Mouse (Mus musculus) liver, embryonic 12.5 days (tissue): ENCODE measurements around the gene Etaa1. TPM values are rescaled to one million over a fixed set of nuclear protein-coding genes. Genes with fewer than 3 reads are reported as not detected.
"Not testable (repeated sequence)": the region's sequence is repeated elsewhere in the genome, so short reads cannot be mapped to it uniquely, and the experiment has no call there.

Experiments used
- ATAC-seq: fragments of 200-750 bp; cut with Nextera tagmentation; 2 replicates; pipeline ENCODE4 v1.8.0; 2017; ENCODE audit warnings: moderate number of reproducible peaks, mild to moderate bottlenecking, moderate library complexity
- H3K27ac ChIP-seq: fragments of 300-500 bp; sonication (generic); 2 replicates; pipeline ENCODE4 v1.5.1; 2016; ENCODE audit warnings: mild to moderate bottlenecking
- H3K27me3 ChIP-seq: fragments of 300-500 bp; sonication (generic); replicated peaks from 2 replicates; pipeline ENCODE4 v1.6.1; 2016; ENCODE audit warnings: mild to moderate bottlenecking, moderate library complexity
- H3K36me3 ChIP-seq: fragments of 300-500 bp; sonication (generic); 2 replicates; pipeline ENCODE4 v1.6.1; 2016; ENCODE audit warnings: mild to moderate bottlenecking, moderate library complexity
- H3K4me1 ChIP-seq: fragments of 300-500 bp; sonication (generic); 2 replicates; pipeline ENCODE4 v1.6.1; 2016
- H3K4me2 ChIP-seq: fragments of 300-500 bp; sonication (generic); 2 replicates; pipeline ENCODE4 v1.6.1; 2016; ENCODE audit warnings: mild to moderate bottlenecking, moderate library complexity
- H3K4me3 ChIP-seq: fragments of 300-500 bp; sonication (generic); 2 replicates; pipeline ENCODE4 v1.5.1; 2016; ENCODE audit warnings: mild to moderate bottlenecking, moderate library complexity
- H3K9ac ChIP-seq: fragments of 300-500 bp; sonication (generic); 2 replicates; pipeline ENCODE4 v1.6.1; 2016; ENCODE audit warnings: mild to moderate bottlenecking, moderate library complexity
- H3K9me3 ChIP-seq: fragments of 300-500 bp; sonication (generic); replicated peaks from 2 replicates; pipeline ENCODE4 v1.6.1; 2016; ENCODE audit warnings: mild to moderate bottlenecking, moderate library complexity
- whole genome bisulfite sequencing: fragments of 180-500 bp; shearing (Covaris S2); methylation state at CpG from one replicate; pipeline ENCODE4 v1.1.7; 2016; ENCODE audit not compliant: insufficient replicate concordance; 5-methylcytosine and 5-hydroxymethylcytosine counted together
- polyA plus RNA-seq: library from polyadenylated mRNA; unstranded; fragments of >200 nt; fragmentation: Nextera tagmentation; extraction: Ambion mirVana; gene quantifications from 2 replicates; pipeline ENCODE4 v1.2.1, GENCODE M21; 2016

The Etaa1 gene
- polyA plus RNA-seq, 1 experiment from 2014 or later = 10.7 TPM

DNA sequence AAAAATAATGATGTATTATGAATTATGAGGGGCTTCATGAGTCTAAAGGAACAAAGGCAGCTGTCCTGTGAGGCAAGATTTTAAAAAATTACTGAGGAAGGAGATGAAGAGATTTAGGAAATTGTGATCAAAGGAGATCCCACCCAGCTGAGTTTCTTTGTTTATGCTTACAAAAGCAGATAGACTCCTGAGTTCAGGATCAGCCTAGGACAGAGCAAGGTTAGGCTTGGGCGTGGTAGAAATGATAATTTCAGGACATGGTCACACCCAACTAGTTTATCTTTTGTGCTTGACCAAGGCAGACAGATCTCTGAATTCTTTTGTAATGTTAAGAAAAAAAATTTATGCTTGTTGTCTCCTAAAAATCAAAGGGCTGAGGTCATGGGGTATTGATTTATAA lies 37.2 kb downstream of the Etaa1 start:
- Histone ChIP-seq H3K27me3 (no peaks in the 10 kb centered on the region), H3K4me1 (no peaks in the 10 kb centered on the region), H3K9me3 (no peaks in the 10 kb centered on the region), H3K4me2 (no peak overlapping the region), H3K9ac (no peak overlapping the region), H3K4me3 (no peak overlapping the region), H3K36me3 (no peaks in the 10 kb centered on the region), H3K27ac (no peak overlapping the region)
- ATAC-seq = no peak
- WGBS = 51% methylated on average over 1 of the region's 1 CpGs

DNA sequence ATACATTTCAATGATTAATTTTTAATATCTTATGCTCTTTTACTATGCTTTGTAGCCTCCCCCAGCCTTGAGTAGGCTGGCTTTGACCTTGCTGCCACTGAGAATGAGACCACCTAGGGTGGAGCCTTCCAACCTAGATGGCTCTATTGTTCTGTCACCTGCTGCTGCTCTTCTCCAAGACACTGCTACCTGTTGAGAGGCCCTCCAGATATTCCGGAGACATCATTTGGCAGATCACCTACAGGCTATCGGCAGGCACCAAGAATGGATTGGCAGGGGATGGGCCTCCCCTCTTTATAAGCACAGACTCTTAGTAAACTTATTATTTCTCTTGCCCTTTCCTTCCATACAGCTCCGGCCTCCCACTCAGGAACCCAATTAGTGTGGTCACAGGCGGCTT lies 52.7 kb downstream of the Etaa1 start:
- 71% methylated on average over 4 of the region's 4 CpGs for WGBS
- H3K27ac ChIP-seq, H3K4me3 ChIP-seq, H3K36me3 ChIP-seq, H3K4me2 ChIP-seq, ATAC-seq, H3K9me3 ChIP-seq, H3K27me3 ChIP-seq, H3K9ac ChIP-seq, H3K4me1 ChIP-seq: not testable (repeated sequence)
